Mouse (Mus musculus): ENCODE results near the gene Fcrl6. TPM values are rescaled to one million over a fixed set of nuclear protein-coding genes. Genes with fewer than 3 reads are reported as not detected.

The Fcrl6 gene
- polyA plus RNA-seq, 1 experiment from 2014 or later, result not detected

- 29% methylated on average over 26 of the region's 26 CpGs for WGBS
- H3K9me3 ChIP-seq (ENCODE audit: low read length), result no peaks in the 10 kb centered on the region
- no peak overlapping the region for H3K4me2 ChIP-seq (replicated peaks; ENCODE audit: low read depth, low read length)
- H3K27ac ChIP-seq (ENCODE audit: low read length), result no peak overlapping the region
- no peak overlapping the region for H3K4me3 ChIP-seq (ENCODE audit: low read length)
- no peak overlapping the region for H3K9ac ChIP-seq (replicated peaks; ENCODE audit: low read length)
- H3K4me1 ChIP-seq (ENCODE audit: insufficient read depth, low read length), result 0 out of 2 replicates have a peak, but pooled peaks cover 5% of the 10 kb centered on the region
- no peaks in the 10 kb centered on the region for H3K36me3 ChIP-seq (ENCODE audit: insufficient read depth, low read length)
- peaks cover 8% of the 10 kb centered on the region; the same call in 1 of the 2 replicates for H3K27me3 ChIP-seq (ENCODE audit: insufficient read depth, low read length)
- no peak for ATAC-seq (ENCODE audit: low FRiP score, low TSS enrichment)
Measured at GRCm38 (mm10) chr1:172585612-172586567, 16.5 kb downstream of the Fcrl6 start.

- H3K4me2 ChIP-seq (replicated peaks; ENCODE audit: low read depth, low read length), result no peak overlapping the region
- H3K4me3 ChIP-seq (ENCODE audit: low read length), result no peak overlapping the region
- no peak overlapping the region for H3K9ac ChIP-seq (replicated peaks; ENCODE audit: low read length)
- H3K4me1 ChIP-seq (ENCODE audit: insufficient read depth, low read length), result 0 out of 2 replicates have a peak, but pooled peaks cover 5% of the 10 kb centered on the region
- no peak for ATAC-seq (ENCODE audit: low FRiP score, low TSS enrichment)
- WGBS, result 50% methylated on average over 4 of the region's 4 CpGs
- no peaks in the 10 kb centered on the region for H3K36me3 ChIP-seq (ENCODE audit: insufficient read depth, low read length)
- H3K27ac ChIP-seq (ENCODE audit: low read length), result no peak overlapping the region
- H3K9me3 ChIP-seq (ENCODE audit: low read length), result no peaks in the 10 kb centered on the region
- H3K27me3 ChIP-seq (ENCODE audit: insufficient read depth, low read length), result peaks cover 8% of the 10 kb centered on the region; the same call in 1 of the 2 replicates
Measured at GRCm38 (mm10) chr1:172585026-172585425, 17.3 kb downstream of the Fcrl6 start.

- 87% methylated on average over 6 of the region's 6 CpGs for WGBS
- Histone ChIP-seq H3K9ac (replicated peaks; ENCODE audit: low read length) (no peak overlapping the region), H3K4me3 (ENCODE audit: low read length) (no peak overlapping the region), H3K27me3 (ENCODE audit: insufficient read depth, low read length) (peaks cover 8% of the 10 kb centered on the region; the same call in 1 of the 2 replicates), H3K36me3 (ENCODE audit: insufficient read depth, low read length) (no peaks in the 10 kb centered on the region), H3K4me1 (ENCODE audit: insufficient read depth, low read length) (0 out of 2 replicates have a peak, but pooled peaks cover 5% of the 10 kb centered on the region), H3K27ac (ENCODE audit: low read length) (no peak overlapping the region), H3K4me2 (replicated peaks; ENCODE audit: low read depth, low read length) (no peak overlapping the region), H3K9me3 (ENCODE audit: low read length) (no peaks in the 10 kb centered on the region)
- ATAC-seq (ENCODE audit: low FRiP score, low TSS enrichment), result no peak
Measured at GRCm38 (mm10) chr1:172584271-172584670, 18.1 kb downstream of the Fcrl6 start.

- Histone ChIP-seq H3K4me1 (ENCODE audit: insufficient read depth, low read length) (0 out of 2 replicates have a peak, but pooled peaks cover 5% of the 10 kb centered on the region), H3K27me3 (ENCODE audit: insufficient read depth, low read length) (peaks cover 8% of the 10 kb centered on the region; the same call in 1 of the 2 replicates), H3K4me2 (replicated peaks; ENCODE audit: low read depth, low read length) (no peak overlapping the region), H3K4me3 (ENCODE audit: low read length) (no peak overlapping the region), H3K27ac (ENCODE audit: low read length) (no peak overlapping the region), H3K36me3 (ENCODE audit: insufficient read depth, low read length) (no peaks in the 10 kb centered on the region), H3K9me3 (ENCODE audit: low read length) (no peaks in the 10 kb centered on the region), H3K9ac (replicated peaks; ENCODE audit: low read length) (no peak overlapping the region)
- ATAC-seq (ENCODE audit: low FRiP score, low TSS enrichment), result no peak
- 84% methylated on average over 8 of the region's 8 CpGs for WGBS
Measured at GRCm38 (mm10) chr1:172582436-172582835, 19.9 kb downstream of the Fcrl6 start.

GRCm38 (mm10) chr1:172580116-172580515 lies 22.2 kb downstream of the Fcrl6 start:
- no peak overlapping the region for H3K9ac ChIP-seq (replicated peaks; ENCODE audit: low read length)

GRCm38 (mm10) chr1:172567758-172568157 lies 34.6 kb downstream of the Fcrl6 start:
- Histone ChIP-seq H3K4me3 (ENCODE audit: low read length) (no peak overlapping the region), H3K9ac (replicated peaks; ENCODE audit: low read length) (no peak overlapping the region), H3K27me3 (ENCODE audit: insufficient read depth, low read length) (no peaks in the 10 kb centered on the region), H3K4me2 (replicated peaks; ENCODE audit: low read depth, low read length) (no peak overlapping the region), H3K9me3 (ENCODE audit: low read length) (no peaks in the 10 kb centered on the region), H3K36me3 (ENCODE audit: insufficient read depth, low read length) (no peaks in the 10 kb centered on the region), H3K4me1 (ENCODE audit: insufficient read depth, low read length) (peaks cover 4% of the 10 kb centered on the region; the same call in 1 of the 2 replicates), H3K27ac (ENCODE audit: low read length) (no peak overlapping the region)
- WGBS, result 47% methylated on average over 4 of the region's 4 CpGs
- no peak for ATAC-seq (ENCODE audit: low FRiP score, low TSS enrichment)

More at GRCm38 (mm10) chr1:172580116-172580515, 22.2 kb downstream of the Fcrl6 start:
- no peak for ATAC-seq (ENCODE audit: low FRiP score, low TSS enrichment)
- H3K9me3 ChIP-seq (ENCODE audit: low read length), result no peaks in the 10 kb centered on the region
- H3K4me2 ChIP-seq (replicated peaks; ENCODE audit: low read depth, low read length), result no peak overlapping the region
- WGBS, result 65% methylated on average over 6 of the region's 6 CpGs
- no peaks in the 10 kb centered on the region for H3K4me1 ChIP-seq (ENCODE audit: insufficient read depth, low read length)
- no peak overlapping the region for H3K27ac ChIP-seq (ENCODE audit: low read length)
- no peak overlapping the region for H3K4me3 ChIP-seq (ENCODE audit: low read length)
- H3K36me3 ChIP-seq (ENCODE audit: insufficient read depth, low read length), result no peaks in the 10 kb centered on the region
- peaks cover 3% of the 10 kb centered on the region; the same call in 1 of the 2 replicates for H3K27me3 ChIP-seq (ENCODE audit: insufficient read depth, low read length)

GRCm38 (mm10) chr1:172566131-172566530 lies 36.2 kb downstream of the Fcrl6 start:
- Histone ChIP-seq H3K4me2 (replicated peaks; ENCODE audit: low read depth, low read length) (no peak overlapping the region), H3K9me3 (ENCODE audit: low read length) (no peaks in the 10 kb centered on the region), H3K4me3 (ENCODE audit: low read length) (no peak overlapping the region), H3K27ac (ENCODE audit: low read length) (no peak overlapping the region), H3K36me3 (ENCODE audit: insufficient read depth, low read length) (no peaks in the 10 kb centered on the region), H3K9ac (replicated peaks; ENCODE audit: low read length) (no peak overlapping the region), H3K27me3 (ENCODE audit: insufficient read depth, low read length) (peaks cover 13% of the 10 kb centered on the region), H3K4me1 (ENCODE audit: insufficient read depth, low read length) (peaks cover 15% of the 10 kb centered on the region)
- no peak for ATAC-seq (ENCODE audit: low FRiP score, low TSS enrichment)
- 71% methylated on average over 3 of the region's 3 CpGs for WGBS

GRCm38 (mm10) chr1:172563465-172563828 lies 38.9 kb downstream of the Fcrl6 start:
- peak overlapping the region; percentile 99 for H3K4me2 ChIP-seq (replicated peaks; ENCODE audit: low read depth, low read length)
- H3K27me3 ChIP-seq (ENCODE audit: insufficient read depth, low read length), result peaks cover 27% of the 10 kb centered on the region
- WGBS, result 2% methylated on average over 10 of the region's 10 CpGs
- H3K4me3 ChIP-seq (ENCODE audit: low read length), result peak overlapping the region; percentile 71
- H3K4me1 ChIP-seq (ENCODE audit: insufficient read depth, low read length), result peaks cover 15% of the 10 kb centered on the region
- H3K27ac ChIP-seq (ENCODE audit: low read length), result no peak overlapping the region
- peak; percentile 1; the same call in 1 of the 2 replicates for ATAC-seq (ENCODE audit: low FRiP score, low TSS enrichment)
- no peaks in the 10 kb centered on the region for H3K9me3 ChIP-seq (ENCODE audit: low read length)
- H3K9ac ChIP-seq (replicated peaks; ENCODE audit: low read length), result peak overlapping the region; percentile 79
- no peaks in the 10 kb centered on the region for H3K36me3 ChIP-seq (ENCODE audit: insufficient read depth, low read length)

- Histone ChIP-seq H3K36me3 (ENCODE audit: insufficient read depth, low read length) (no peaks in the 10 kb centered on the region), H3K9ac (replicated peaks; ENCODE audit: low read length) (peak overlapping the region; percentile 79), H3K4me1 (ENCODE audit: insufficient read depth, low read length) (peaks cover 15% of the 10 kb centered on the region), H3K4me3 (ENCODE audit: low read length) (peak overlapping the region; percentile 71), H3K9me3 (ENCODE audit: low read length) (no peaks in the 10 kb centered on the region), H3K27ac (ENCODE audit: low read length) (peak overlapping the region; percentile 44), H3K27me3 (ENCODE audit: insufficient read depth, low read length) (peaks cover 27% of the 10 kb centered on the region), H3K4me2 (replicated peaks; ENCODE audit: low read depth, low read length) (peak overlapping the region; percentile 99)
- under 1% methylated on average over 66 of the region's 66 CpGs for WGBS
- peak; percentile 90 for ATAC-seq (ENCODE audit: low FRiP score, low TSS enrichment)
Measured at GRCm38 (mm10) chr1:172562641-172563464, 39.5 kb downstream of the Fcrl6 start.

Measured in kidney, embryonic 16.5 days (tissue).